Mouse (Mus musculus) MEL (cell line): ENCODE results near the gene Vpreb2. TPM values are rescaled to one million over a fixed set of nuclear protein-coding genes. Genes with fewer than 3 reads are reported as not detected.

Experiments
- DNase-seq: peaks from one replicate; pipeline ENCODE4 v3.0.0; 2011; ENCODE audit warnings: low read depth, low spot score
- H3K27ac ChIP-seq: 2 replicates; pipeline ENCODE4 v1.5.1; 2012; ENCODE audit warnings: low read depth, mild to moderate bottlenecking, control low read depth, low read length, moderate library complexity; ENCODE audit not compliant: control insufficient read depth
- H3K27me3 ChIP-seq, 2 experiments: fragments of 150-350 bp in 1 of 2; sonication (generic) in 1 of 2; 2 replicates each; pipeline ENCODE4 v1.6.1; 2012; ENCODE audit warnings: low read length in 2 of 2, mild to moderate bottlenecking in 2 of 2, improper control_type of control experiment in 1 of 2, moderate library complexity in 1 of 2; ENCODE audit not compliant: insufficient read depth in 2 of 2, control insufficient read depth in 1 of 2
- H3K36me3 ChIP-seq, 2 experiments: 2 replicates each; pipeline ENCODE4 v1.6.1; 2012 to 2014; ENCODE audit warnings: low read length in 2 of 2, improper control_type of control experiment in 1 of 2, inconsistent platforms in 1 of 2, mild to moderate bottlenecking in 1 of 2; ENCODE audit not compliant: insufficient read depth in 2 of 2, control insufficient read depth in 1 of 2
- H3K4me1 ChIP-seq, 2 experiments: fragments of 150-350 bp in 1 of 2; sonication (generic) in 1 of 2; 2 replicates each; pipeline ENCODE4 v1.6.1; 2012; ENCODE audit warnings: low read length in 2 of 2, improper control_type of control experiment in 1 of 2, mild to moderate bottlenecking in 1 of 2; ENCODE audit not compliant: insufficient read depth in 2 of 2, control insufficient read depth in 1 of 2
- H3K4me3 ChIP-seq, 2 experiments: fragments of 150-350 bp in 1 of 2; sonication (generic) in 1 of 2; 2 replicates each; pipeline ENCODE4 v1.5.1; 2012; ENCODE audit warnings: low read depth in 2 of 2, low read length in 2 of 2, mild to moderate bottlenecking in 2 of 2, moderate library complexity in 2 of 2, control low read depth in 1 of 2, improper control_type of control experiment in 1 of 2; ENCODE audit not compliant: control insufficient read depth in 1 of 2, insufficient read depth in 1 of 2
- H3K79me2 ChIP-seq: 2 replicates; pipeline ENCODE4 v1.6.1; 2012; ENCODE audit warnings: mild to moderate bottlenecking, low read length, moderate library complexity; ENCODE audit not compliant: control insufficient read depth, poor library complexity, insufficient read depth
- H3K9ac ChIP-seq: 2 replicates; pipeline ENCODE4 v1.6.1; 2012; ENCODE audit warnings: low read depth, mild to moderate bottlenecking, control low read depth, low read length, moderate library complexity; ENCODE audit not compliant: control insufficient read depth, poor library complexity, severe bottlenecking
- H3K9me3 ChIP-seq: fragments of 150-350 bp; sonication (generic); replicated peaks from 2 replicates; pipeline ENCODE4 v1.6.1; 2012; ENCODE audit warnings: mild to moderate bottlenecking, low read length, improper control_type of control experiment, moderate library complexity; ENCODE audit not compliant: insufficient read depth
- BHLHE40 ChIP-seq: IDR thresholded peaks from 2 replicates; pipeline ENCODE4 v1.6.1; 2012; ENCODE audit warnings: low read depth, mild to moderate bottlenecking, inconsistent platforms, low read length, improper control_type of control experiment, borderline replicate concordance
- CHD1 ChIP-seq: IDR thresholded peaks from 2 replicates; pipeline ENCODE4 v1.6.1; 2012; ENCODE audit warnings: low read depth, mild to moderate bottlenecking, inconsistent platforms, low read length, improper control_type of control experiment
- CHD2 ChIP-seq: IDR thresholded peaks from 2 replicates; pipeline ENCODE4 v1.6.1; 2011; ENCODE audit warnings: low read length, improper control_type of control experiment
- CTCF ChIP-seq, 3 experiments: IDR thresholded peaks in 2 of 3; conservative IDR thresholded peaks in 1 of 3; 2 replicates each; pipeline ENCODE4 v1.5.1; 2011 to 2012; ENCODE audit warnings: low read length in 3 of 3, low read depth in 2 of 3, mild to moderate bottlenecking in 2 of 3, improper control_type of control experiment in 1 of 3, inconsistent platforms in 1 of 3, mixed read lengths in 1 of 3, moderate library complexity in 1 of 3; ENCODE audit not compliant: control insufficient read depth in 1 of 3, insufficient read depth in 1 of 3, poor library complexity in 1 of 3, severe bottlenecking in 1 of 3
- E2F4 ChIP-seq: IDR thresholded peaks from 2 replicates; pipeline ENCODE4 v1.6.1; 2011; ENCODE audit warnings: low read depth, low read length, improper control_type of control experiment, borderline replicate concordance
- ELF1 ChIP-seq: IDR thresholded peaks from 2 replicates; pipeline ENCODE4 v1.6.1; 2014; ENCODE audit warnings: low read depth, mild to moderate bottlenecking, inconsistent platforms, low read length, improper control_type of control experiment, moderate library complexity
- EP300 ChIP-seq, 2 experiments: IDR thresholded peaks; 2 replicates each; pipeline ENCODE4 v1.6.1; 2011; ENCODE audit warnings: improper control_type of control experiment in 2 of 2, low read length in 2 of 2, low read depth in 1 of 2, mild to moderate bottlenecking in 1 of 2
- ETS1 ChIP-seq: IDR thresholded peaks from 2 replicates; pipeline ENCODE4 v1.6.1; 2012; ENCODE audit warnings: low read depth, mild to moderate bottlenecking, inconsistent platforms, low read length, improper control_type of control experiment, moderate library complexity
- GABPA ChIP-seq: IDR thresholded peaks from 2 replicates; pipeline ENCODE4 v1.6.1; 2012; ENCODE audit warnings: low read depth, mild to moderate bottlenecking, inconsistent platforms, low read length, improper control_type of control experiment, moderate library complexity
- JUND ChIP-seq: IDR thresholded peaks from 2 replicates; pipeline ENCODE4 v1.6.1; 2011; ENCODE audit warnings: low read depth, mild to moderate bottlenecking, improper control_type of control experiment, low read length
- KAT2A ChIP-seq: conservative IDR thresholded peaks from 2 replicates; pipeline ENCODE4 v1.6.1; 2012; ENCODE audit warnings: low read depth, low read length, improper control_type of control experiment, inconsistent platforms
- MAX ChIP-seq: IDR thresholded peaks from 2 replicates; pipeline ENCODE4 v1.6.1; 2011; ENCODE audit warnings: low read length, improper control_type of control experiment
- MAZ ChIP-seq: IDR thresholded peaks from 2 replicates; pipeline ENCODE4 v1.6.1; 2012; ENCODE audit warnings: low read depth, mild to moderate bottlenecking, inconsistent platforms, low read length, improper control_type of control experiment
- MEF2A ChIP-seq: IDR thresholded peaks from 2 replicates; pipeline ENCODE4 v1.6.1; 2014; ENCODE audit warnings: low read depth, mild to moderate bottlenecking, inconsistent platforms, low read length, improper control_type of control experiment; ENCODE audit not compliant: poor library complexity, insufficient replicate concordance, severe bottlenecking; ENCODE audit errors: extremely low read depth
- MYB ChIP-seq: IDR thresholded peaks from 2 replicates; pipeline ENCODE4 v1.6.1; 2011; ENCODE audit warnings: mild to moderate bottlenecking, low read depth, low read length, improper control_type of control experiment
- MYC ChIP-seq: IDR thresholded peaks from 2 replicates; pipeline ENCODE4 v1.6.1; 2011; ENCODE audit warnings: low read depth, mild to moderate bottlenecking, low read length, improper control_type of control experiment, moderate library complexity
- NRF1 ChIP-seq: IDR thresholded peaks from 2 replicates; pipeline ENCODE4 v1.6.1; 2014; ENCODE audit warnings: low read depth, mild to moderate bottlenecking, inconsistent platforms, low read length, improper control_type of control experiment, moderate library complexity; ENCODE audit not compliant: poor library complexity, insufficient read depth, severe bottlenecking
- POLR2A ChIP-seq, 2 experiments: IDR thresholded peaks; 2 replicates each; pipeline ENCODE4 v1.6.1; 2011 to 2012; ENCODE audit warnings: low read length in 2 of 2, mild to moderate bottlenecking in 2 of 2, control low read depth in 1 of 2, improper control_type of control experiment in 1 of 2, low read depth in 1 of 2, moderate library complexity in 1 of 2; ENCODE audit not compliant: control insufficient read depth in 1 of 2, insufficient read depth in 1 of 2, poor library complexity in 1 of 2
- POLR2AphosphoS2 ChIP-seq: IDR thresholded peaks from 2 replicates; pipeline ENCODE4 v1.6.1; 2011; ENCODE audit warnings: low read length, improper control_type of control experiment
- POLR2AphosphoS5 ChIP-seq: IDR thresholded peaks from 2 replicates; pipeline ENCODE4 v1.6.1; 2012; ENCODE audit warnings: low read depth, borderline replicate concordance, mild to moderate bottlenecking, inconsistent platforms, low read length, moderate library complexity, mixed read lengths
- SIN3A ChIP-seq: IDR thresholded peaks from 2 replicates; pipeline ENCODE4 v1.6.1; 2012; ENCODE audit warnings: low read length, improper control_type of control experiment, inconsistent platforms
- SMC3 ChIP-seq: IDR thresholded peaks from 2 replicates; pipeline ENCODE4 v1.6.1; 2011; ENCODE audit warnings: low read depth, low read length, improper control_type of control experiment
- TCF12 ChIP-seq: IDR thresholded peaks from 2 replicates; pipeline ENCODE4 v1.6.1; 2014; ENCODE audit warnings: low read depth, mild to moderate bottlenecking, inconsistent platforms, low read length, improper control_type of control experiment, moderate library complexity
- UBTF ChIP-seq: IDR thresholded peaks from 2 replicates; pipeline ENCODE4 v1.6.1; 2012; ENCODE audit warnings: low read depth, mild to moderate bottlenecking, inconsistent platforms, low read length, improper control_type of control experiment, moderate library complexity, borderline replicate concordance; ENCODE audit not compliant: insufficient read depth
- USF2 ChIP-seq, 2 experiments: IDR thresholded peaks; 2 replicates each; pipeline ENCODE4 v1.6.1; 2011 to 2012; ENCODE audit warnings: improper control_type of control experiment in 2 of 2, low read length in 2 of 2, borderline replicate concordance in 1 of 2, inconsistent platforms in 1 of 2, low read depth in 1 of 2, mild to moderate bottlenecking in 1 of 2; ENCODE audit not compliant: insufficient read depth in 1 of 2
- ZC3H11A ChIP-seq: IDR thresholded peaks from 2 replicates; pipeline ENCODE4 v1.6.1; 2012; ENCODE audit warnings: low read depth, mild to moderate bottlenecking, inconsistent platforms, low read length, improper control_type of control experiment
- ZKSCAN1 ChIP-seq: IDR thresholded peaks from 2 replicates; pipeline ENCODE4 v1.6.1; 2012; ENCODE audit warnings: low read depth, mild to moderate bottlenecking, inconsistent platforms, low read length, improper control_type of control experiment, moderate library complexity
- ZMIZ1 ChIP-seq: IDR thresholded peaks from 2 replicates; pipeline ENCODE4 v1.6.1; 2012; ENCODE audit warnings: low read depth, mild to moderate bottlenecking, inconsistent platforms, low read length, improper control_type of control experiment, moderate library complexity
- ZNF384 ChIP-seq: IDR thresholded peaks from 2 replicates; pipeline ENCODE4 v1.6.1; 2012; ENCODE audit warnings: low read depth, mild to moderate bottlenecking, inconsistent platforms, low read length, improper control_type of control experiment
- polyA plus RNA-seq, 2 experiments: library from polyadenylated mRNA; stranded (reverse) in 1 of 2; unstranded in 1 of 2; fragments of >175 nt in 1 of 2; fragments of >200 nt in 1 of 2; gene quantifications; 2 replicates each; pipeline versions ENCODE4 v1.2.1 to v1.2.4; 2012; ENCODE audit warnings: low replicate concordance in 2 of 2, low read depth in 1 of 2; ENCODE audit not compliant: insufficient read length in 2 of 2, insufficient read depth in 1 of 2, missing spikeins in 1 of 2
- total RNA-seq: library from RNA; depleted of rRNA; stranded (reverse); fragments of 300-350 nt; gene quantifications from 2 replicates; pipeline ENCODE4 v1.2.3, GENCODE M21; 2012

Gene Vpreb2
- total and polyA plus RNA-seq, 3 experiments, result not detected

- H3K27me3 ChIP-seq, result peaks cover 23 to 24% of the 10 kb centered on the region in 2 experiments
- H3K79me2 ChIP-seq, result no peaks in the 10 kb centered on the region
- H3K27ac ChIP-seq, result no peak overlapping the region
- no peaks in the 10 kb centered on the region for H3K36me3 ChIP-seq
- no peaks in the 10 kb centered on the region for H3K9me3 ChIP-seq
- H3K9ac ChIP-seq, result no peak overlapping the region
- TF ChIP-seq ELF1 (no peak), ETS1 (no peak), MAZ (no peak), USF2 (IDR thresholded peaks at IDR 0.05; ENCODE audit: borderline replicate concordance in 1 of 2, insufficient read depth in 1 of 2, low read depth in 1 of 2, low read length in 2 of 2) (no peak), UBTF (no peak), MAX (no peak), ZKSCAN1 (no peak), JUND (no peak), BHLHE40 (no peak), POLR2A (IDR thresholded peaks at IDR 0.05; ENCODE audit: control insufficient read depth in 1 of 2, insufficient read depth in 1 of 2, low read depth in 1 of 2, low read length in 2 of 2, poor library complexity in 1 of 2) (no peak), POLR2AphosphoS2 (no peak), NRF1 (no peak), EP300 (IDR thresholded peaks at IDR 0.05; ENCODE audit: low read depth in 1 of 2, low read length in 2 of 2) (no peak), CHD2 (no peak), MEF2A (no peak), MYB (no peak), ZMIZ1 (no peak), TCF12 (no peak)
- no peak overlapping the region for H3K4me3 ChIP-seq
- H3K4me1 ChIP-seq, result no peaks in the 10 kb centered on the region
- no peak for DNase-seq
These were observed 42.7 kb downstream of the Vpreb2 start for GRCm38 (mm10) chr16:18022780-18023557.

GRCm38 (mm10) chr16:18027371-18027770, 47.1 kb downstream of the Vpreb2 start:
- Histone ChIP-seq H3K36me3 (no peaks in the 10 kb centered on the region), H3K9me3 (no peaks in the 10 kb centered on the region), H3K27me3 (peaks cover 17 to 19% of the 10 kb centered on the region in 2 experiments), H3K9ac (no peak overlapping the region), H3K79me2 (no peaks in the 10 kb centered on the region), H3K4me1 (no peaks in the 10 kb centered on the region), H3K4me3 (no peak overlapping the region), H3K27ac (no peak overlapping the region)
- TF ChIP-seq ZNF384 (no peak), ZC3H11A (no peak), GABPA (no peak), SIN3A (no peak), CTCF (IDR thresholded peaks at IDR 0.05 in 2 of 3, conservative IDR thresholded peaks at IDR 0.05 in 1 of 3; ENCODE audit: control insufficient read depth in 1 of 3, insufficient read depth in 1 of 3, low read depth in 2 of 3, low read length in 3 of 3, poor library complexity in 1 of 3, severe bottlenecking in 1 of 3) (no peak), CHD2 (no peak), MYC (no peak), MAX (no peak), ZMIZ1 (no peak), POLR2AphosphoS5 (no peak), TCF12 (no peak), SMC3 (no peak), E2F4 (no peak), POLR2A (IDR thresholded peaks at IDR 0.05; ENCODE audit: control insufficient read depth in 1 of 2, insufficient read depth in 1 of 2, low read depth in 1 of 2, low read length in 2 of 2, poor library complexity in 1 of 2) (no peak), KAT2A (no peak), CHD1 (no peak)
- DNase-seq, result no peak
